Mouse (Mus musculus): Measurements from ENCODE around the gene Syvn1. TPM values are rescaled to one million over a fixed set of nuclear protein-coding genes. Genes with fewer than 3 reads are reported as not detected.

The Syvn1 gene
- polyA plus RNA-seq (2015; fragmentation: Nextera tagmentation; extraction: Ambion mirVana) = 15.8 and 18.6 TPM in 2 replicates

DNA sequence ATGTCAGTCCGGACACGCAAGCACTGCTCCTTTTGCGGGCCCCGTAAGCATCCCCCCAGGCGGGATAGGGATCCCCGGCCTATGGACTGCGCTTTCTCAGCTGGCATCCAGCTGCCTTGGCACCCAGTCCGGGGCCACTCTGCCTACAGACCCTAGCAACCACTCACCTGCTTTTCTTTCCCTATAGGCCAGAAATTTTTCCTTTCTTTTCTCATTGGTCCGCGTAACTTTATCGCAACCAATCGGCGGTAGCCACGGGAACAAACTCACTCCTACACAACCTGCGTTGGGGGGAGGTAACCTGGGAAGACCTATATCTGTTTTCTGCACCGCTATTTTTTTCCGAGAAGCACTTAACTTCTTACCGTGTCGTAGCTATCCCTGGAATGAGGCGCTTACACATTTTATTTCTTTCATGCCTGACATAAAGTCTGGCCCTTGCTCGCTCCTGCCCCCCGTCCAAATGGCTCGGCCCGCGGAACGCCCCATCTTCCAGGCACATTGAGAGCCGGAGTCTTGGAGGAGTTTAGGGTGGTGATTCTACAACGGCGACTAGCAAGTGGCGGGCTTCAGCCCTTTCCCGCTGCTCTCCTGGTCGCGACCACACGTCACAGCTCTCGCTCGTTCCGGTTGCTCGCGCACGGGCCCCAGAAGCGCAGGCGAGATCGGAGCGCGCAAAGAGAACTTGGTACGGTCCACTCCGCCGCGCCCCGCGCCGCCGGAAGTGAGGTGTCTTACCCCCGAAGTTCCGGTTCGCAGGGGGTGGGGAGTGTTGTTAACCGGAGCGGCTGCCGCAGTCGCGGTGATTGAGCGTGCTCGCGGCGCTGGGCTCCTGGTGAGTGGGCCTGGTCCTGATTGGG is at the start of gene Syvn1:
TSS of gene Syvn1 (plus strand) at position 283 of the 860 bp plus-strand sequence.
- Histone ChIP-seq H3K4me1 (ENCODE audit: control insufficient read depth, insufficient read depth, low read length) (peaks cover 19% of the 10 kb centered on the region), H3K4me3 (ENCODE audit: low read length) (peak within 1 kb of the TSS; percentile 83), H3K9ac (ENCODE audit: low read length) (peak within 1 kb of the TSS; percentile 87), H3K27me3 (ENCODE audit: control insufficient read depth, insufficient read depth, low read length) (no peaks in the 10 kb centered on the region), H3K9me3 (replicated peaks; ENCODE audit: control insufficient read depth, low read length) (no peaks in the 10 kb centered on the region), H3K36me3 (ENCODE audit: control insufficient read depth, insufficient read depth) (peaks cover 30% of the 10 kb centered on the region), H3K4me2 (ENCODE audit: low read depth, low read length) (peak within 1 kb of the TSS; percentile 99), H3K27ac (ENCODE audit: low read length) (peak within 1 kb of the TSS; percentile 99)
- under 1% methylated on average over 65 of the region's 65 CpGs for WGBS
- peak; percentile 91 for ATAC-seq (replicated peaks; ENCODE audit: extremely low read depth, insufficient read depth, low FRiP score)

DNA sequence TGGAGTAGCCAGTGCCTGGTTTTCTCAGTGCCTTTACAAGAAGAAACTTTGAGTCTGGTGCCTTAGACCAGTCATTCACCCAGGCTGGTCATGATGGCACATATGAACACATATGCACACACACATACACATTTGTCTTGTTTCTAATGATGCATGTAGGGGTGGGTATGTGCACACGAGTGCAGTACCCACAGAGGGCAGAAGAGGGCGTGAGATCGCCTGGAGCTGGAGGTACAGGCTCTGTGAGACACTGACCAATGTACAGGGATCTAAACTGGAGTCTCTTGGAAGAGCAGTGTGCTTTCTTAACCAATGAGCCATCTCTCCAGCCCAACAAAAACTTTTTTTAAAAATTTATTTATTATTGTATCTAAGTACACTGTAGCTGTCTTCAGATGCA is 48.2 kb upstream of the Syvn1 start:
- no peaks in the 10 kb centered on the region for H3K36me3 ChIP-seq (ENCODE audit: control insufficient read depth, insufficient read depth)
- WGBS = 61% methylated on average over 3 of the region's 3 CpGs
- ATAC-seq (replicated peaks; ENCODE audit: extremely low read depth, insufficient read depth, low FRiP score) = no peak

DNA sequence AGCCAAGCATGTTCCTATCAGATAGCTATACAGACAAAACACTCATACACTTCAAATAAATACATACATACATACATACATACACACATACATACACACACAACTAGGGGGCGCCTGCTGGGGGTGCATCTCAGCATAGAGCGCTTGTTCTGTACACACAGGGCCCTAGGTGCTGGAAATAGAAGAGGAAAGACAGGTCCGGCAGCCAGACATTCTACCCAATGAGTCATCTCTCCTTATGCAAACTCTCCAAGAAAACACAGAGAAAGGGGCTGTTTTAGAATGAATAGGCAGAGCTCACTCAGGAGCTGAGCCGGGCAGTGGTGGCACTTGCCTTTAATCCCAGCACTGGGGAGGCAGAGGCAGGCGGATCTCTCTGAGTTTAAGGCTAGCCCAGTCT is 46.4 kb upstream of the Syvn1 start:
- Histone ChIP-seq H3K4me3 (ENCODE audit: low read length) (no peak overlapping the region), H3K9me3 (replicated peaks; ENCODE audit: control insufficient read depth, low read length) (no peaks in the 10 kb centered on the region), H3K9ac (ENCODE audit: low read length) (no peak overlapping the region), H3K4me2 (ENCODE audit: low read depth, low read length) (no peak overlapping the region), H3K4me1 (ENCODE audit: control insufficient read depth, insufficient read depth, low read length) (no peaks in the 10 kb centered on the region), H3K27me3 (ENCODE audit: control insufficient read depth, insufficient read depth, low read length) (no peaks in the 10 kb centered on the region), H3K36me3 (ENCODE audit: control insufficient read depth, insufficient read depth) (no peaks in the 10 kb centered on the region), H3K27ac (ENCODE audit: low read length) (no peak overlapping the region)
- WGBS = 62% methylated on average over 5 of the region's 5 CpGs
- ATAC-seq (replicated peaks; ENCODE audit: extremely low read depth, insufficient read depth, low FRiP score) = no peak

More for the DNA sequence above, 48.2 kb upstream of the Syvn1 start:
- Histone ChIP-seq H3K4me1 (ENCODE audit: control insufficient read depth, insufficient read depth, low read length) (no peaks in the 10 kb centered on the region), H3K9me3 (replicated peaks; ENCODE audit: control insufficient read depth, low read length) (no peaks in the 10 kb centered on the region), H3K4me2 (ENCODE audit: low read depth, low read length) (no peak overlapping the region), H3K9ac (ENCODE audit: low read length) (no peak overlapping the region), H3K27ac (ENCODE audit: low read length) (no peak overlapping the region), H3K4me3 (ENCODE audit: low read length) (no peak overlapping the region), H3K27me3 (ENCODE audit: control insufficient read depth, insufficient read depth, low read length) (no peaks in the 10 kb centered on the region)

DNA sequence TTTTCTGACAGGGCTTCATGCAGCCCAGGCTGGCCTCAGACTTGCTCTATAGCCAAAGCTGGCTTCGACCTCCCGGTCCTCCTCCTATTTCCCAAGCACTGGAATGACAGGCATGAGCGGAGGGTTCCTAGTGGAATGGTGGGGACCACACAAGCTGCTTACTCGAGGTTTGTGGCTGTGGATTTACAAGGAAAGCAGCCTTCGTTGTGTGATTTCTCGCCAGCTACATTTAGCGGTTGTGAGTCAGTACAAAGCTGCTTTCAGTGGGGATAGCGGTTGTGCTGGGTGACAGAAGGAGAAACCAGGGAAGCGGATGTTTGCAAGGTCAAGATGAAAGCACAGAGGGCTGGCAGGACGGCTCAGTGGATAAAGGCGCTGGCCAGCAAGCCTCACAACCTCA is 40.8 kb upstream of the Syvn1 start:
- 59% methylated on average over 11 of the region's 11 CpGs for WGBS
- ATAC-seq (replicated peaks; ENCODE audit: extremely low read depth, insufficient read depth, low FRiP score) = no peak
- H3K4me1 ChIP-seq (ENCODE audit: control insufficient read depth, insufficient read depth, low read length) = no peaks in the 10 kb centered on the region
- H3K4me2 ChIP-seq (ENCODE audit: low read depth, low read length) = no peak overlapping the region
- no peaks in the 10 kb centered on the region for H3K9me3 ChIP-seq (replicated peaks; ENCODE audit: control insufficient read depth, low read length)
- H3K4me3 ChIP-seq (ENCODE audit: low read length) = no peak overlapping the region
- no peak overlapping the region for H3K27ac ChIP-seq (ENCODE audit: low read length)
- H3K27me3 ChIP-seq (ENCODE audit: control insufficient read depth, insufficient read depth, low read length) = no peaks in the 10 kb centered on the region
- H3K9ac ChIP-seq (ENCODE audit: low read length) = no peak overlapping the region
- peaks cover 3% of the 10 kb centered on the region for H3K36me3 ChIP-seq (ENCODE audit: control insufficient read depth, insufficient read depth)

DNA sequence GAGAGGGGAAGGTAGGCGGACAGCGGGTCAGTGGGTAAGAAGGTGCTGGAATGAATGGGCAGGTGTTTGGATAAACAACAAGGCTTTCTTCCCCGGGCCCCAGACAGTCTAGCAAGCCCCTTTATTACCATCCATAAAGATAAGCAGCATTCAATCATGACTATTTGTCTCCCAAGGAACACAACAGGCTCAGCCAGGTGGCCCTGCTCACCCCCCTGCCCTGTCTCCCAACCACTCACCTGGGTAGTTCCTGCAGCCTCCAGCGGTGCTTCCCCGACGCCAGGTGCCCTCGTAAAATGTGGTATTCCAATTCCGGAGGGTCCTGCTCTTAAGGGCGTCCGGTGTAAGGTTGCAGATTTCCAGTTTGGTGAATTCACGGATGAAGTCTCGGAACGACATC is 39.4 kb upstream of the Syvn1 start:
- H3K4me1 ChIP-seq (ENCODE audit: control insufficient read depth, insufficient read depth, low read length) = no peaks in the 10 kb centered on the region
- WGBS = 86% methylated on average over 13 of the region's 13 CpGs
- H3K27ac ChIP-seq (ENCODE audit: low read length) = no peak overlapping the region
- H3K4me3 ChIP-seq (ENCODE audit: low read length) = no peak overlapping the region
- no peaks in the 10 kb centered on the region for H3K9me3 ChIP-seq (replicated peaks; ENCODE audit: control insufficient read depth, low read length)
- no peak overlapping the region for H3K9ac ChIP-seq (ENCODE audit: low read length)
- H3K4me2 ChIP-seq (ENCODE audit: low read depth, low read length) = no peak overlapping the region
- no peak for ATAC-seq (replicated peaks; ENCODE audit: extremely low read depth, insufficient read depth, low FRiP score)
- peaks cover 3% of the 10 kb centered on the region for H3K36me3 ChIP-seq (ENCODE audit: control insufficient read depth, insufficient read depth)
- H3K27me3 ChIP-seq (ENCODE audit: control insufficient read depth, insufficient read depth, low read length) = no peaks in the 10 kb centered on the region

DNA sequence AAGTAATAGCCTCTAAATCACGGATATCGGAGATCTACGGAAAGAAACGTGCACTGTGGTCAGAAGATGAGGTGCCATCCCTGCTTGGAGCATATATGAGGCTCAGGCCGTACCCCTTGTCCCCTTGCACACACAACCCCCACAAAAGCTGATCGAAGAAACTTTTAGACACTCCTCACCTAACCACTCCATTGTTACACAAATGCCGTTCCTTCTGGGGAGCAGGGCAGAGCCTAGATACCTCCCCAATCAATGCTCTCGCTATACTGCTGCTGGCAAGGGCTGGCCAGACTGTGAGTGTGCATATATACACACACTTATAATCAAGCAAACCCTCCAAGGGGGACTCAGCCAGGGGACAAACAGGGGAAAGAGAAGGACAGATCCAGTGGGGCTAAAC is 37.2 kb upstream of the Syvn1 start:
- no peak overlapping the region for H3K4me2 ChIP-seq (ENCODE audit: low read depth, low read length)
- WGBS = 79% methylated on average over 8 of the region's 8 CpGs

DNA sequence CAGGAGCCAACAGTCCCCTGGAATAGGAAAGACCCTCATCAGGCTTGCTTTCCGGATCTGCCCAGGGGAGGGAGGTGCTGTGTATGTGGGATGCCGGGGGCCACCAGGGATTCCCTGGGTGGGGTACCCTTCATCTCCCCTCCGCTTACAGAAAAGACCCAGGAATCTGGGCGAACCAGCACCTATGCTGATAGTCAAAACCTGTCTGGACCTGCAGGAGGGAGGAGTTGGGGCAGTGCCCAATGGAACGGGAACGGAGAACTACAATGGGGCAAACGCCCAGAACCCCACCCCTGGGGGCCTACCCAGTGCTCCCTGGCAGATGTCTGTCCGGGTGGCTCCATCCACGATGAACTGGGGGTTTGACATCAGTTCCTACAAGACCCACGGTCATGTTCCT is 32.7 kb upstream of the Syvn1 start:
- H3K4me3 ChIP-seq (ENCODE audit: low read length) = no peak overlapping the region
- no peak overlapping the region for H3K9ac ChIP-seq (ENCODE audit: low read length)
- peaks cover 10% of the 10 kb centered on the region; the same call in 1 of the 2 replicates for H3K4me1 ChIP-seq (ENCODE audit: control insufficient read depth, insufficient read depth, low read length)
- WGBS = 91% methylated on average over 10 of the region's 10 CpGs
- ATAC-seq (replicated peaks; ENCODE audit: extremely low read depth, insufficient read depth, low FRiP score) = no peak
- H3K9me3 ChIP-seq (replicated peaks; ENCODE audit: control insufficient read depth, low read length) = no peaks in the 10 kb centered on the region
- no peaks in the 10 kb centered on the region for H3K36me3 ChIP-seq (ENCODE audit: control insufficient read depth, insufficient read depth)
- H3K27ac ChIP-seq (ENCODE audit: low read length) = no peak overlapping the region
- no peaks in the 10 kb centered on the region for H3K27me3 ChIP-seq (ENCODE audit: control insufficient read depth, insufficient read depth, low read length)
- no peak overlapping the region for H3K4me2 ChIP-seq (ENCODE audit: low read depth, low read length)

More for the DNA sequence above, 37.2 kb upstream of the Syvn1 start:
- H3K36me3 ChIP-seq (ENCODE audit: control insufficient read depth, insufficient read depth) = peaks cover 3% of the 10 kb centered on the region
- H3K27me3 ChIP-seq (ENCODE audit: control insufficient read depth, insufficient read depth, low read length) = no peaks in the 10 kb centered on the region
- H3K27ac ChIP-seq (ENCODE audit: low read length) = no peak overlapping the region
- H3K4me3 ChIP-seq (ENCODE audit: low read length) = no peak overlapping the region
- H3K9me3 ChIP-seq (replicated peaks; ENCODE audit: control insufficient read depth, low read length) = no peaks in the 10 kb centered on the region
- H3K4me1 ChIP-seq (ENCODE audit: control insufficient read depth, insufficient read depth, low read length) = no peaks in the 10 kb centered on the region; the same call in 1 of the 2 replicates
- ATAC-seq (replicated peaks; ENCODE audit: extremely low read depth, insufficient read depth, low FRiP score) = no peak
- H3K9ac ChIP-seq (ENCODE audit: low read length) = no peak overlapping the region

DNA sequence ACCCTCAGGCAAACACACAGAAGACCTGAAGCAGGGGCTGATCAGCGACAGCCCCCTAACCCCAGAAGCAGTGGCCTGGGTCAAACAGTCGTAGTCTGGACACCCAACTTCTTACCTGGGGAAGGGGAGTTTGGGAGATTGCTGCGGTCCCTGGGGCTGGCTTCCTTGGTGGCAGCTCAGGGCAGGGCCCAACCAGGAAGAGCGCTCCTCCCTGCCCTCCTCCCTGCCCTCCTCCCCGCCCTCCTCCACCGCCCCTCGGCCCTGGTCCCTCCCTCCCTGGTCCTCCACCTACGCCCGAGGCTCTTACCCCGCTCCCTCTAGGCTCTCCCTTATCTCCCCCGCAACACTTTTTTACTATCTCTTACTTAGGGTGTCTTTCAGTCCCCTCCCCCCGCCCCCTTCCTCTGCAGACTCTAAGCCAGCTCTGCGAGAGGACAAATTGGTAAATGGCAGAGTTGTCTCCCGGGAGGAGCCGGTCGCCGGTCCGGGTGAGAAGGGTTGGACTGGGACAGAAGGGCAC is 31.3 kb upstream of the Syvn1 start:
- Histone ChIP-seq H3K27ac (ENCODE audit: low read length) (peak overlapping the region; percentile 73), H3K4me3 (ENCODE audit: low read length) (peak overlapping the region; percentile 63), H3K4me2 (ENCODE audit: low read depth, low read length) (peak overlapping the region; percentile 84), H3K4me1 (ENCODE audit: control insufficient read depth, insufficient read depth, low read length) (peaks cover 10% of the 10 kb centered on the region; the same call in 1 of the 2 replicates), H3K36me3 (ENCODE audit: control insufficient read depth, insufficient read depth) (no peaks in the 10 kb centered on the region), H3K27me3 (ENCODE audit: control insufficient read depth, insufficient read depth, low read length) (no peaks in the 10 kb centered on the region), H3K9ac (ENCODE audit: low read length) (peak overlapping the region; percentile 74), H3K9me3 (replicated peaks; ENCODE audit: control insufficient read depth, low read length) (no peaks in the 10 kb centered on the region)
- 4% methylated on average over 13 of the region's 18 CpGs for WGBS
- peak; percentile 79 for ATAC-seq (replicated peaks; ENCODE audit: extremely low read depth, insufficient read depth, low FRiP score)
